Mouse (Mus musculus) frontal cortex, postnatal 36 days (tissue): ENCODE measurements at regions not wholly inside any gene's neighbourhood (a gene's known extent, or its start where the extent isn't known, plus 50 kb on each side); places are given as distances from the start of the nearest gene placed in this dataset.
"Not testable (repeated sequence)": the region's sequence is repeated elsewhere in the genome, so short reads cannot be mapped to it uniquely, and the experiment has no call there.

Source experiments
- DNase-seq, 2 experiments: peaks; one replicate each; pipeline ENCODE4 v3.0.0; 2022; ENCODE audit warnings: low spot score in 2 of 2

DNA sequence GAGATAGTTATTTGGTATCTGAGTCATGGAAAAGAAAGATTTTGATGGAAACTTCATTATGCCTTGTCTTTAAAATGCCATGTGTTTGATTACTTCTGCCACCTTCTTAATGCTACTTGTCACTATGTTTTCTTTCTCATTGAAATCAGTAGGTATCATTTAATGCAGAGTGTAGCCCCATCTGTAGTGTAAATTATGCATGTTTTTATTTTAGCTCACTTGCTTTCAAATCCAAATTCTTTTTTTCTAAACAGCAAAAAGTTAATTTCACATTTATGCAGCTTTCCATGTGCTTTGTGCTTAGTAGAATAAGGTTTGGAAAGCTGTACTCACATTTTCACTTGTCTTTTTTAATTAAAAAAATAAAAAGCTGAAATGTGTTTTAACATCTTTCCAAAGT is 748.0 kb upstream of the Epha7 start:
- DNase-seq = no peak

DNA sequence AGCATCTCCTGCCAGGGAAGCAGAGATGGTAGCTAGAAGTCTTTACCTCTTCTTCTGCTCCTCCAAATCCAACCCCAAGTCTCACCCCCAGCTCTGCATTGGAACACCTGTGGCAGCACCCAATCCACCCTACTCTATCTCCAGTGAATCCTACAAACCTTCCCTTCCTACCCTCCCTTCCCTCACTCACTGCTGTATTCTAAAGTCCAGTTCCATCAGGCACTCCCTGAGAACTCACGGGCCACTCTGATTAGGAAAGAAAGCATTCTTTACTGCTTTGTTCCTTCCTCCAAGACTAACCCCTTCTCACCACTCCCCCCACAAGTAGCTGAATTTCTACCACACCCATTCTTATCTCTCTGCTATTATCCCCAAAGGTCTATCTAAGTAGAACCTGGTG is 747.1 kb upstream of the Epha7 start:
- no peak for DNase-seq

DNA sequence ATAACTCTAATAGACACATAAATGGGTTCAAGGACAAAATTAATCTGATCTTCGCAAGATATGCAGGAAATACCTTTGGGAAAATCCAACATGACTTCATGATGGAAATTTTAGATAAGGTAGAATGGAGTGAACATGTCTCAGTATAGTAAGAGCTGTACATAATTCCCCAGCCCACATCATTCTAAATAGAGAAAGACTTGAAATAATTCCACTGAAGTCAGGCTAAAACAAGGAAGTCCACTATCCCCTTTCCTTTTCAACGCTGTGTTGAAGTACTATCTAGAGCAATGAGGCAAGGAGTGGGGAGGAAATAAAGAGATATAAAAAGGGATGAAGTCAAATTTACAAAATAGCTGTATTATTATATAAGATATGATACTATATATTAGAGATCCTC is 733.9 kb upstream of the Epha7 start:
- DNase-seq = no peak

DNA sequence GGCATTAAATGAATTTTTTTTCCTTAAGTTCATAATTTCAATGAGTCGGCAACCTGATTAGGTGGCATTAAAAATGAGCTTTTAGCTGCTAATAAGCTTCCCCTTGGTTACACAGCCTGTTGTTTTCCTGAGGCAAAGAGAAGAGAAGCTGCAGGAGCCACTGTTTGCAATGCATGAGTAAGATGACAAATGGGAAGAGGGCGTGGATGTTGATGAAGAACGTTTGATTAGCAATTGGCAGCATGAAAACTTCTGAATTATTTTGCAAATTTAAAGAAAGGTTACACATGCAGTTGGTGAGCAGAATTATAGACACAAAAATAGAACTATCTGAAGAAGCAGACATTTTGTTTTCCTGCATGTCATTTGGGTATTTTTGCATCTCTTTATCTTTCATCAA is 720.1 kb upstream of the Epha7 start:
- no peak for DNase-seq

DNA sequence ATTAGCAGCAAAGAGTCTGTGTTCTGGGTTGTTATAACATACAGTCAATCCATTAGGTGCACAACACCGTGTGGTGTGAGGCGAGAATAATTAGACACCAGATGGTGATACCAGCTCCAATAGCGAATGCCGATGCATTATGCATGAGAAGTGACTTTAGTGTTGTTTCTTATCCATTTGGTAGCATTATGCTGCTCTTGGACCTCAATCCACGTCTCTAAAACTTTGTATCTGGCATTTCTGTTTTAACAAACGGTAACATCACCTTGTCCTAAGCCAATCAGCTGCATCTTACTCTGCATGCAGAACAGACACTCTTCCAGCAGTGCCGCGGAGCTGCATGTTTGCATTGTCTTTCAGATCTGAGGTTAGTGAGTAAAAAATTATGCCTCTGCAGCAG is 669.8 kb upstream of the Epha7 start:
- peak; percentile 1 to 2 for DNase-seq

DNA sequence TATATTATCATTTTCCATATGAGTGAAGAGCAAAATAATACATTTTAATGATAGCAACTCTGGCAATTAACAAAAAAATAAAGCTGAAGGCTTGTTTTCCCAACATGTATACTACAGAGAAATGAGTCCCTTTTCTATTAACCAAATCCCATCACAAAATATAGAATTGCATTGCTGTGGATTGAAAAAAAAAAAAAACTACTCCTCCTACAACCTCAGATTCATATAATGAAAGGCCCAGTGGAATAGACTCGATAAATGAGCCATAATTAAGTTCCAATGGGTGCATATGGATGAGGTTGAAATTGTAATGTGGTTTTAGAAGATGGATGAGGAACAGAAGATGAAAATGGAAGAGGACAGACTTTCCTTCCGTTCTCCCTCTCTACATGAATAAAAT is 657.8 kb upstream of the Epha7 start:
- no peak for DNase-seq

DNA sequence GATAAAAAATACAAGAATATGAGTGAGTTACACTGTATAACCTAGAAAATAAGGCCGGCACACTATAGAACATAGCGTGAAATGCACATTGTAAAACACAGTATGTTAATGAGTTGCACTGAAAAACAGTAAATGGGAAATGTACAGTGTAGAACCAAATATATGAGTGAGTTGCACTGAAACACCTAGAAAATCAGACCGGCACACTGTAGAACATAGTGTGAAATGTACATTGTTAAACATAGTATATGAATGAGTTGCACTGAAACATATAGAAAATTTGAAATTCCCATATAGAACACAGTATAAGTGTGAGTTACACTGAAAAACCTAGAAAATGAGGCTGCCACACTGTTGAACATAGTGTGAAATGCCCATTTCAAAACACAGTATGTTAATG is 636.2 kb upstream of the Epha7 start:
- no peak for DNase-seq

DNA sequence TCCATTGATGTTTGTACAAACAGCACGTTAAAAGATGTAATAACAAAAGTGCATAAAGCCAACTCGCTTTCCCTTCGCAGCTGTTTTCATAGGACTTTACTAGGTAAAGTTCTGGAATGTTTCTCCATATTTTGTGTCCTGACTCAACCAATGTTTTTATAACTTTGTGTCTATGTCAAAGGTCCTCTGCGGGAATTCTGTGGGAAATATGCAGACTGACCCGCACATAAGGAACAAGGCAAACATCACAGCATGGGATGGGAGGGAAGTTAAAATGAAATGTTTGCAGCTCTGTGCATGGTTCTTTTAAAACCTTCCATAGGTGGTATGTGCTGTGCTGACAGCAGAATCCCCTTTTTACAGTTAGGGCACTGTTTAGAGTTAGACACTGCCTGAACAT is 622.1 kb upstream of the Epha7 start:
- DNase-seq = no peak

DNA sequence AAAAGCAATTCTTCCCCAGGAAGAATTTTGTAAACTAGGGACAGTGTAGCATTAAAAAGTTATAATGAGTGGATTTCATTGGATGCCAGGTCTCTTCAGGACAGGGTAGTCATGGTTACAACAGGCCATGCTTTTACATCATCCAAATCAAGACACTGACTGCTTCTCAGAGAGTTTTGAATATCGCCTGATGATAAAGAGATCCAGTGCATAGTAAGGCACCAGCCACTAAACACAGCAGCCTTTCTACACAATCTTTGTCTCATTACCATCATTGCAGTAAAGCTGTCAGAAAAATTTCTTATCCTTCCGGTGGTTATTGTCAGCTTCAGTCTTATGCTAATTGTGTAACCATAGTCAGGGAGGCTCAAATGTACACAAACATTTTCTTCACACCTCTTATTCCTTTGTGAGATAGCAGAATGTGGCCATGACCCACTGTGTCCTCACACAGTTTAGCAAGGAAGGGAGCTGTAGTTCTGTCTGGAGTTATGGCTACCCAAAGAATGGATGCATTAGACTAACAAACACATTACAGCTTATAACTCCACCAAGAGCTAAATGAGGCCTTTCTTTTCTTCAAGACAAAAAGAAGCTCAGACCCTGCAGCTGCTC is 585.2 kb upstream of the Epha7 start:
- DNase-seq = no peak

DNA sequence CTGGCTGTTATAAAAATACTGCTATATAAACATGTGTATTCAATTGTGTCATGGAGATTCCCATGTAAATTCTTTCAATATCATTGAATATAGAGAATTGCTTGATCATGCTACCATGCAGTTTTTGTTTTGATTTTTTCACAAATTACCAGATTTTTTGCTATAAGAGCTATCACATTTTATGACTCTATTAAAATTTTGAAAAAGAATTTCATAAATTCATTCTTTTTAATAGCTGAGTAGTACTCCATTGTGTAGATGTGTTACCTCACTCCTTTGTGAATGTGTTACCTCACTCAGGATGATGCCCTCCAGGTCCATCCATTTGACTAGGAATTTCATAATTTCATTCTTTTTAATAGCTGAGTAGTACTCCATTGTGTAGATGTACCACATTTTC is 577.4 kb upstream of the Epha7 start:
- not testable (repeated sequence) for DNase-seq

DNA sequence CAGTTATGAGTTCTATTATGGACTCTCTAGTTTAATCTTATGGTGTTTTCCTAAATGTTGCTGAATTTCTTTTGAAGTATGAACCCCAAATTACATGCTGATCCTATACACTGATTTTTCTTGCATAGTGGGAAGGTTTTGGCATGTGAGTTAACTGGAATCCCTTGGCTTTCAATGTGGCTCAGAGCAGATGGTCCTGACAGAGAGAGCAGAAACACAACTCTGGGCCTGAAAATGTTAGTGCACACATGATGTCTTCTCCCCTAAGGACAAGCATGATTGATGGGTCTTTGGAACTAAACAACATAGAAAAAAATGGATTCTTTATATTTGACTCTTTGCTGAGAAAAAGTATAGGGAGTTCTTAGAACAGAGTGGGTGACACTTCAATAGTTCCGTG is 570.7 kb upstream of the Epha7 start:
- no peak for DNase-seq
